Mouse (Mus musculus) limb, embryonic 15.5 days (tissue): ENCODE results near the gene Scmh1. TPM values are rescaled to one million over a fixed set of nuclear protein-coding genes. Genes with fewer than 3 reads are reported as not detected.
A peak's percentile ranks its signal among the peaks of the same experiment; 100 is the strongest.

Experiments
- ATAC-seq: fragments of 200-750 bp; cut with Nextera tagmentation; 2 replicates; pipeline ENCODE4 v1.8.0; 2017; ENCODE audit warnings: low read depth, moderate TSS enrichment; ENCODE audit not compliant: insufficient number of reproducible peaks, low FRiP score, low TSS enrichment
- H3K27ac ChIP-seq: fragments of 300-500 bp; sonication (generic); 2 replicates; pipeline ENCODE4 v1.5.1; 2015; ENCODE audit warnings: moderate library complexity, mild to moderate bottlenecking, inconsistent platforms
- H3K27me3 ChIP-seq: fragments of 300-500 bp; sonication (generic); 2 replicates; pipeline ENCODE4 v1.6.1; 2015; ENCODE audit warnings: inconsistent platforms
- H3K36me3 ChIP-seq: fragments of 300-500 bp; sonication (generic); 2 replicates; pipeline ENCODE4 v1.6.1; 2015; ENCODE audit warnings: inconsistent platforms
- H3K4me1 ChIP-seq: fragments of 300-500 bp; sonication (generic); 2 replicates; pipeline ENCODE4 v1.6.1; 2015; ENCODE audit warnings: inconsistent platforms
- H3K4me2 ChIP-seq: fragments of 300-500 bp; sonication (generic); 2 replicates; pipeline ENCODE4 v1.6.1; 2015; ENCODE audit warnings: mild to moderate bottlenecking, inconsistent platforms
- H3K4me3 ChIP-seq: fragments of 300-500 bp; sonication (generic); 2 replicates; pipeline ENCODE4 v1.5.1; 2015; ENCODE audit warnings: mild to moderate bottlenecking, inconsistent platforms
- H3K9ac ChIP-seq: fragments of 300-500 bp; sonication (generic); 2 replicates; pipeline ENCODE4 v1.6.1; 2015; ENCODE audit warnings: inconsistent platforms
- H3K9me3 ChIP-seq: fragments of 300-500 bp; sonication (generic); 2 replicates; pipeline ENCODE4 v1.6.1; 2016; ENCODE audit warnings: inconsistent platforms
- WGBS: fragments of 180-500 bp; shearing (Covaris S2); methylation state at CpG from one replicate; pipeline ENCODE4 v1.1.7; 2015; 5-methylcytosine and 5-hydroxymethylcytosine counted together
- polyA plus RNA-seq: library from polyadenylated mRNA; unstranded; fragments of >200 nt; fragmentation: Nextera tagmentation; extraction: Ambion mirVana; gene quantifications from 2 replicates; pipeline ENCODE4 v1.2.1, GENCODE M21; 2015

Scmh1 gene
- polyA plus RNA-seq, 1 experiment from 2014 or later = 36.7 TPM

- peaks cover 32% of the 10 kb centered on the region for H3K4me1 ChIP-seq
- peak overlapping the region; percentile 71 for H3K4me2 ChIP-seq
- peak overlapping the region; percentile 93 for H3K4me3 ChIP-seq
- no peak for ATAC-seq
- peaks cover 8% of the 10 kb centered on the region for H3K36me3 ChIP-seq
- no peaks in the 10 kb centered on the region for H3K27me3 ChIP-seq
- no peaks in the 10 kb centered on the region for H3K9me3 ChIP-seq
- 4% methylated on average over 4 of the region's 4 CpGs for WGBS
- peak overlapping the region; percentile 79; the same call in 1 of the 2 replicates for H3K9ac ChIP-seq
- H3K27ac ChIP-seq = peak overlapping the region; percentile 97; the same call in 1 of the 2 replicates
These were observed 163.9 kb downstream of the Scmh1 start for GRCm38 (mm10) chr4:120569025-120569424.

GRCm38 (mm10) chr4:120569486-120570437 lies 164.7 kb downstream of the Scmh1 start, which contains the start of gene Ctps:
TSS of gene Ctps (minus strand) at chr4:120570276.
- H3K9ac ChIP-seq = peak within 1 kb of the TSS; percentile 79
- peak within 1 kb of the TSS; percentile 97 for H3K27ac ChIP-seq
- no peaks in the 10 kb centered on the region for H3K27me3 ChIP-seq
- peaks cover 32% of the 10 kb centered on the region for H3K4me1 ChIP-seq
- H3K4me3 ChIP-seq = peak within 1 kb of the TSS; percentile 93
- no peaks in the 10 kb centered on the region for H3K9me3 ChIP-seq
- ATAC-seq = peak; percentile 96
- H3K4me2 ChIP-seq = peak within 1 kb of the TSS; percentile 71
- peaks cover 2% of the 10 kb centered on the region for H3K36me3 ChIP-seq
- under 1% methylated on average over 97 of the region's 97 CpGs for WGBS

GRCm38 (mm10) chr4:120570438-120571069 lies 165.5 kb downstream of the Scmh1 start:
- Histone ChIP-seq H3K4me3 (peak overlapping the region; percentile 93), H3K9ac (peak overlapping the region; percentile 79), H3K4me1 (peaks cover 32% of the 10 kb centered on the region), H3K27ac (peak overlapping the region; percentile 97), H3K36me3 (no peaks in the 10 kb centered on the region), H3K9me3 (no peaks in the 10 kb centered on the region), H3K27me3 (no peaks in the 10 kb centered on the region), H3K4me2 (peak overlapping the region; percentile 71)
- WGBS = under 1% methylated on average over 27 of the region's 27 CpGs
- ATAC-seq = peak; percentile 40

GRCm38 (mm10) chr4:120571070-120571464 lies 166.0 kb downstream of the Scmh1 start:
- H3K9ac ChIP-seq = no peak overlapping the region
- H3K4me3 ChIP-seq = peak overlapping the region; percentile 93
- peaks cover 32% of the 10 kb centered on the region for H3K4me1 ChIP-seq
- H3K4me2 ChIP-seq = peak overlapping the region; percentile 71
- ATAC-seq = no peak
- H3K9me3 ChIP-seq = no peaks in the 10 kb centered on the region
- WGBS = 41% methylated on average over 3 of the region's 3 CpGs
- H3K36me3 ChIP-seq = no peaks in the 10 kb centered on the region
- peak overlapping the region; percentile 97 for H3K27ac ChIP-seq
- H3K27me3 ChIP-seq = no peaks in the 10 kb centered on the region

GRCm38 (mm10) chr4:120571691-120572090 lies 166.6 kb downstream of the Scmh1 start:
- H3K4me2 ChIP-seq = no peak overlapping the region; the same call in 1 of the 2 replicates

More at GRCm38 (mm10) chr4:120571691-120572090, 166.6 kb downstream of the Scmh1 start:
- H3K27ac ChIP-seq = peak overlapping the region; percentile 97
- H3K36me3 ChIP-seq = no peaks in the 10 kb centered on the region
- WGBS = 47% methylated on average over 3 of the region's 3 CpGs
- H3K9ac ChIP-seq = no peak overlapping the region
- no peaks in the 10 kb centered on the region for H3K27me3 ChIP-seq
- no peak for ATAC-seq
- no peak overlapping the region for H3K4me3 ChIP-seq
- peaks cover 32% of the 10 kb centered on the region for H3K4me1 ChIP-seq
- H3K9me3 ChIP-seq = no peaks in the 10 kb centered on the region

Other genes with a start within 250 kb of the Scmh1 start
- gene Edn2, start 244.1 kb upstream of the Scmh1 start, polyA plus RNA-seq = 3.8 and 4.6 TPM in 2 replicates
- 0.17 and 0.22 TPM in 2 replicates for gene Foxo6, start 117.9 kb upstream of the Scmh1 start, polyA plus RNA-seq
- not detected in 2 replicates for gene Slfnl1, start 127.0 kb downstream of the Scmh1 start, polyA plus RNA-seq
- 67.6 and 68.6 TPM in 2 replicates for gene Ctps, start 165.0 kb downstream of the Scmh1 start, polyA plus RNA-seq
- not detected in 2 replicates for gene Gm8439, start 183.5 kb downstream of the Scmh1 start, polyA plus RNA-seq